Mouse (Mus musculus) thymus, adult 18-20 months (tissue): ENCODE measurements around the gene C2cd3.
"Not testable (repeated sequence)": the region's sequence is repeated elsewhere in the genome, so short reads cannot be mapped to it uniquely, and the experiment has no call there.

ENCODE experiments used
- DNase-seq, 2 experiments: peaks; one replicate each; pipeline ENCODE4 v3.0.0; 2022; ENCODE audit warnings: mixed read lengths in 2 of 2

Gene C2cd3

DNA sequence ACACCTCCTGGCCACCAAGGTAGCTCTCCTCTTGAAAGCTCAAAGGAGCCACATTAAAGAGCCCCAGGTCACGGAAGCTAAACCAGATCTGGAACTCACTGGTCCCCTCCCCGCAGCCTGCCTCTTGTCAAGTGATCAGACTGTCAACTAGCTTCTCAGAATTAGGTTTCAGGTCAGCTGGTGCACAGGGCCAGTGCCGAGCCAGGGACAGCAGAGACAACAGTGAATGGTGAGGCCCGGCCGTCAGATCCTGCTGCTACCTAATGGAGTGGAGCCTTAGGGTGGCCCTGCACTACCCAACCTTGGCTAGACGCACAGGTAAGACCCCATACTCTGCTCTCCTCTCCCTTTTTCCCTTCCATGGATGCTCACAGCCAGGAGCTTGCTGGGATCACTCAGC is 100.7 kb downstream of the C2cd3 start, which contains the start of gene Ucp3:
Gene Ucp3 (plus strand): TSS at position 214 of the 400 bp plus-strand sequence.
- DNase-seq, result no peak

DNA sequence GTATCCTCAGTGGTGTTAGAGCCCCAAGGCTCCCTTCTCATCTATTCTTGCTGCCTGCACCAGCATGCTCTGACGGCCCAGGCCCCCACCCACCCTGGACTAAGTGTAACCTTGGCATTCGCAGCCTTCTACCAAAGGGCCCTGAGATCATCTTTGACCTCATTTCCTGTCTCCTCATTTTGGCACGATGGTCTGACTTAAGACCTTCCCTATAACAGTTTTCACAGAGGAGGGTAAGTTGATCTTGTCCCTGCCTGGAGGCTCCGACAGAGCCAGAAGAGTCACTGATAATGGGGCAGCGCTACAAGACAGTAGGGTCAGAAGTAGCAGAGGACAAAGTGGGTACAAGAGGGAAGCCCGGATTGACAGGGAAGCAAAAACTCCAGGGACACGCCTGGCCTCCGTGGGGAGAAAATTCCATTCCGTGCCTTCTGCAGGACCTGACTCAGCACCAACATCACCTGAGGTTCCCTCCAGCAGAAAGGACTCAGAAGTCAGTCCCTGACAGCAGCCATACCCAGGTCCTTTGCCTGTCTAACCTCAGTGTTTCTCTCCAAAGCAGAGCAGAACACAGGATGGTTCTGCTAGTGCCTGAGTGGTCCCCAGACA is 101.9 kb downstream of the C2cd3 start:
- DNase-seq, result no peak

GRCm38 (mm10) chr7:100474680-100475079 is 102.6 kb downstream of the C2cd3 start:
- DNase-seq, result no peak

DNA sequence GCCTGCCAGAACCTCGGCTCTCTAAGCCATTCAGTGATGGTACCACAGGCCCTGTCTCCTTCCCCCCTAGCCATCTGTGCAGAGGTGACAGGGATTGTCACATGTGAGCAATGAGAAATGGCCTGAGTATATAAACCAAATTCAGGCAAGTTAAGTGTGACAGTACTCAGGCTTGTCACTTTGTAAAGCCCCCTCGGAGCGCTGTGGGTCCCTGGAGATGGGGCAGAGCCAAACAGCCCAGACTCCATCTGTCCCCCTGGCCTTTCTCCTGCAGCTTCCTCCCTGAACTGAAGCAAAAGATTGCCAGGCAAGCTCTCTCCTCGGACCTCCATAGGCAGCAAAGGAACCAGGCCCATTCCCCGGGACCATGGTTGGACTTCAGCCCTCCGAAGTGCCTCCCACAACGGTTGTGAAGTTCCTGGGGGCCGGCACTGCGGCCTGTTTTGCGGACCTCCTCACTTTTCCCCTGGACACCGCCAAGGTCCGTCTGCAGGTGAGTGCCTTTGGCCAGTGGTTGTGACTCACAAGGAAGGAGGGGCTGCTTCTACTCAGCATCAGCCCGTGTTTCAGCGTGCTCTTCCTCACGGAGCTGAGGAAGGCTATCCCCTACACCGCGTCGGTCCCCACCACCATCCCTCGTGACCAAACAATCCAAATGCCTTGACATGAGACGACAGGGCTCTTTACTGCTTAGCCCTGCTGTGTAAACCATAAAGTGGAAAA is 107.2 kb downstream of the C2cd3 start:
- no peak for DNase-seq

DNA sequence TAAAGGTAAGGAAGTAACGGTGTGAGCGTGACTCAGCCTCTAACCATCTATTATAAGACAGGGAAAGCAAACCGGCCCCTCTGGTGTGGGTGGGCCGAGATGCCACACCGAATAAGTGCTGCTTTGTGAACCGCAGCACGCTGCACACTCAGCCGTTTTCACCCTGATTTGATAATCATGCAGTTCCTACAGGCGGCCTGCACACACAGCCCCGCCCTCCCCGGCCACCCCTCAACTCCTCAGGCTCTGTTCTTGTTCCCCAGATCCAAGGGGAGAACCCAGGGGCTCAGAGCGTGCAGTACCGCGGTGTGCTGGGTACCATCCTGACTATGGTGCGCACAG is 107.8 kb downstream of the C2cd3 start:
- no peak for DNase-seq

DNA sequence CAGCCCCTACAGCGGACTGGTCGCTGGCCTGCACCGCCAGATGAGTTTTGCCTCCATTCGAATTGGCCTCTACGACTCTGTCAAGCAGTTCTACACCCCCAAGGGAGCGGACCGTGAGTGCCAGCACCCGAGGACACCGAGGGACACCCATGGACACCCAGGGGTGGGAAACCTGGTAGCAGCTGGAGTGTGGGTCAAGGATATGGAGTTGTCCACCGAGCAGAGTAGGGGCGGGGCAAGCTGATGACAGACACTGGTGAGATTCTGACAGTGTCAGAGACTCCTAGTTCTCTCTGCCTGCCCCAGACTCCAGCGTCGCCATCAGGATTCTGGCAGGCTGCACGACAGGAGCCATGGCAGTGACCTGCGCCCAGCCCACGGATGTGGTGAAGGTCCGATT is 108.1 kb downstream of the C2cd3 start:
- no peak for DNase-seq

- not testable (repeated sequence) for DNase-seq
These were observed 110.0 kb downstream of the C2cd3 start for GRCm38 (mm10) chr7:100482046-100482445.

GRCm38 (mm10) chr7:100484493-100484892 is 112.5 kb downstream of the C2cd3 start:
- no peak for DNase-seq

- DNase-seq, result no peak
These were observed 115.3 kb downstream of the C2cd3 start for GRCm38 (mm10) chr7:100487301-100487700.

- no peak for DNase-seq
These were observed 116.5 kb downstream of the C2cd3 start for GRCm38 (mm10) chr7:100488474-100489048.

GRCm38 (mm10) chr7:100492391-100493116 is 120.5 kb downstream of the C2cd3 start:
- DNase-seq, result peak in 1 of 2 experiments; percentile 50

GRCm38 (mm10) chr7:100493117-100493483 is 121.1 kb downstream of the C2cd3 start, which contains the start of gene Ucp2:
Ucp2 (plus strand) TSS chr7:100493337.
- DNase-seq, result peak; percentile 92 to 96

- DNase-seq, result peak; percentile 39 to 58
These were observed 121.7 kb downstream of the C2cd3 start for GRCm38 (mm10) chr7:100493484-100494414.

GRCm38 (mm10) chr7:100494415-100494831 is 122.4 kb downstream of the C2cd3 start:
- DNase-seq, result peak in 1 of 2 experiments; percentile 40

DNA sequence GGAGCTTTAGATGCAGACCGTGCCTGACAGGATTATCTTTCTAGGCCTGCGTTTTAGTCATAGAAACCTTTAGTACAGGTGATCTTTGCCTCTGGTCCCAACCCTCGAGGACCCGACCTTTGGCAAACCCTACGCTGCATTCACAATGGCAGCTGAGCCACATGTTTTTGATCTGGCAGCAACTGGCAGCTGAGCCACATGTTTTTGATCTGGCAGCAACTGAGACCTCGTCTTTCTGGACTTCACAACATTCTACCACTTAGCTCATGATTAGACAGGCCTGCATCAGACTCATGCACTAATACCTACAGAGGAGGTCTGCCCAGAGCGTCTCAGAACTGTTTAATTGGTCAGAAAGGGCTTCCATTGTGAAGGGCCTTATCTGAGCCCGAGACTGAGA is 123.0 kb downstream of the C2cd3 start:
- DNase-seq, result peak in 1 of 2 experiments; percentile 44

GRCm38 (mm10) chr7:100495581-100496251 is 123.7 kb downstream of the C2cd3 start:
- peak; percentile 88 to 96 for DNase-seq

DNA sequence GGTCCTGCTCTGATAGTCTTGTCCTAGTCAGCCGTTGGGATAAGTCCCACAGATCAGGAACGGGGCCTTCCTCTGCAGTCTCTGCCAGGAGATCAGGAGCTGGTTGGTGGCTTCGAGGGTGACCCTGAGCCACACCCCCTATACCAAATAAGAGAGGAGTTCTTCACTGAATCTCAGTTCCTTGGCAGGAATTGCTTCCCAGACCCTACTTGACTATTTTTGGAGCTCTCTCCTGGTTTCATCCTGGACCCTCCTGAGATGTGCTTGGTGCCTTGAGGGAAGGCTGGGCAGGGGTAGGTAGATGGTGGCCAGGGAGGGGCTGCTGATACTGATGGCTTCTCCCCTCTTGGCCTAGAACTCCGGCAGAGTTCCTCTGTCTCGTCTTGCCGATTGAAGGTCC is 124.3 kb downstream of the C2cd3 start:
- DNase-seq, result no peak

DNA sequence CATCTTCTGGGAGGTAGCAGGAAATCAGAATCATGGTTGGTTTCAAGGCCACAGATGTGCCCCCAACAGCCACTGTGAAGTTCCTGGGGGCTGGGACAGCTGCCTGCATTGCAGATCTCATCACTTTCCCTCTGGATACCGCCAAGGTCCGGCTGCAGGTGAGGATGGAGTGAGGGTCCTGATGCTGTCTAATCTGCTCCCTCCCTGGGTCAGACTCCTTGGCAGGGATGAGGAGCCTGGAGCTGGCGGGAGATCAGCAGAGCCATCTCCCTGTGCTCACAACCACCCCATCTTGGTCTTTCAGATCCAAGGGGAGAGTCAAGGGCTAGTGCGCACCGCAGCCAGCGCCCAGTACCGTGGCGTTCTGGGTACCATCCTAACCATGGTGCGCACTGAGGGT is 124.8 kb downstream of the C2cd3 start:
- peak in 1 of 2 experiments; percentile 28 for DNase-seq

DNA sequence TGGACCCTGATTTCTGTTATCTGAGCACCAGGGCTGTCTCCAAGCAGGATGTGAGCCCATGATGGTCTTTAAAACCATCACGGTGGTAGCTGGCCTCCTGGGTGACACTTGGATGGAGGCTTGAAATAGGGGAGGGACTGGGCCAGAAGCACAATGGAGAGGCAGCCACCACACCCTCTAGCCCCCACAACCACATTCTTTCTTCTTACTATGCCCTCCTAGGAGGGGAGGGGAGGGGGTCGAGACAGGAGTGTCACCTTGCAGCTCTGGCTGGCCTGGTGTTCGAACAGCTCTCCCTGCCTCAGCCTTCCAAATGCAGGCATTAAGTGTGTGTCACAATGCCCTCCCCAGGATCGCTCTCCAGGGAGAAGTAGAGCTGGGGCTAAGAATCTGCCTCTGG is 125.4 kb downstream of the C2cd3 start:
- DNase-seq, result no peak

GRCm38 (mm10) chr7:100497982-100498381 is 125.9 kb downstream of the C2cd3 start:
- peak in 1 of 2 experiments; percentile 25 for DNase-seq

GRCm38 (mm10) chr7:100499465-100499864 is 127.4 kb downstream of the C2cd3 start:
- no peak for DNase-seq
